Mouse (Mus musculus) bone marrow macrophage, adult 2 months (primary cell): ENCODE data around the gene Slc1a2.

Source experiments
- CTCF ChIP-seq: IDR thresholded peaks from 2 replicates; pipeline ENCODE4 v1.5.1; 2012; ENCODE audit warnings: low read depth, mild to moderate bottlenecking, low read length, moderate library complexity
- POLR2A ChIP-seq: IDR thresholded peaks from 2 replicates; pipeline ENCODE4 v1.6.1; 2012; ENCODE audit warnings: mild to moderate bottlenecking, low read depth, low read length, borderline replicate concordance

DNA sequence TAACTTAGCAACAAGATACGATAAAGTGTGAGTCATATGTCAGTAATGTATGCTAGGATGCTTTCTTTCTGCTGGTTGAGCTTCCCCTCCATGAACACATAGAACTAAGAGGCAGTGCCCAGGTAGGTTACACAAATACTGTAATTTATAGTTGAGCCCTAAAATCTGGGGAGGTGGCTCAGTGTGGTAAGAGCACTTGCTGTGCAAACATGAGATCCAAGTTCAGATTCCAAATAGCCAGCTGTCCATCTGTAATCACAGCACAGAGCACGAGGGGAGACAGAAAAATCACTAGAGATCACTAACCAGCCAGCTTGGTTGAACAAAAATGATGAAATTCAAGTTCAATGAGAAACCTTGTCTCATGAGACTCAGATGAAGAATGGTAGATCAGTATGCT is 63.4 kb downstream of the Slc1a2 start:
- TF ChIP-seq CTCF = no peak
- no peak for TF ChIP-seq POLR2A
